Comparison of ENCODE assay signal across 11 mouse cellular contexts in genomic region chr9:23204339-23205288, GRCm38 (mm10). TPM values are rescaled to one million over a fixed set of nuclear protein-coding genes. Genes with fewer than 3 reads are reported as not detected.
DNase-seq lines count a peak whose midpoint lies in the region; ATAC-seq lines count a peak whose summit lies in the region.
"Had no signal": no experiment of that assay in that cellular context is flagged by ENCODE, and none has a peak within 500 bp of the region (broad histone marks: within the 10 kb centered on the region; RNA-seq: fewer than 3 reads in every experiment).

No protein-coding gene starts in this region.

- intact Hi-C loops in heart, postnatal 10 days (cut with DNase I) = no loop called here

- peak overlapping the region; percentile 1; the same call in 1 of the 2 replicates for H3K9ac ChIP-seq in hindbrain, embryonic 11.5 days (ENCODE audit: low read depth, low read length)
- H3K9ac ChIP-seq in midbrain, embryonic 15.5 days = 0 out of 2 replicates have a peak overlapping the region, but pooled peaks have one; percentile 17
- H3K9ac ChIP-seq: liver, embryonic 14.5 days had no signal

- ATAC-seq in hindbrain, embryonic 11.5 days (ENCODE audit: low FRiP score) = peak; percentile 75
- peak; percentile 81 for ATAC-seq in midbrain, embryonic 15.5 days (replicated peaks)

- H3K36me3 ChIP-seq in hindbrain, embryonic 11.5 days (ENCODE audit: control insufficient read depth, insufficient read depth, low read length) = no peaks in the 10 kb centered on the region
- no peaks in the 10 kb centered on the region for H3K36me3 ChIP-seq in midbrain, embryonic 15.5 days (replicated peaks)

- WGBS in hindbrain, embryonic 11.5 days = 10% methylated on average over 17 of the region's 17 CpGs
- 5% methylated on average over 17 of the region's 17 CpGs for WGBS in midbrain, embryonic 15.5 days

- no peaks in the 10 kb centered on the region for H3K27me3 ChIP-seq in hindbrain, embryonic 11.5 days (ENCODE audit: control insufficient read depth, insufficient read depth, low read length)
- H3K27me3 ChIP-seq in midbrain, embryonic 15.5 days (replicated peaks) = no peaks in the 10 kb centered on the region

- peak; percentile 77 for DNase-seq in heart, adult 11 months
- no peak for DNase-seq in heart, postnatal 10 days
- peak; percentile 48 for DNase-seq in embryo, embryonic 10.5 days (ENCODE audit: low spot score)
- peak; percentile 53 for DNase-seq in hindbrain, embryonic 11.5 days (ENCODE audit: low spot score)
- no peak for DNase-seq in urinary bladder, postnatal 10 days (ENCODE audit: low spot score)
- DNase-seq in urinary bladder, postnatal 4 days (ENCODE audit: low spot score in 2 of 2) = no peak
- no peak for DNase-seq in spleen, adult 12 weeks (ENCODE audit: low spot score)
- DNase-seq: kidney, adult 8-10 months; thymus, adult 2 months had no signal

- H3K4me2 ChIP-seq in hindbrain, embryonic 11.5 days (replicated peaks; ENCODE audit: low read depth, low read length) = peak overlapping the region; percentile 32
- H3K4me2 ChIP-seq in midbrain, embryonic 15.5 days = peak overlapping the region; percentile 45

- no peak overlapping the region for H3K4me3 ChIP-seq in hindbrain, embryonic 11.5 days (ENCODE audit: low read depth, low read length)
- H3K4me3 ChIP-seq in midbrain, embryonic 15.5 days = peak overlapping the region; percentile 11

- H3K9me3 ChIP-seq in hindbrain, embryonic 11.5 days (ENCODE audit: control insufficient read depth, low read length) = no peaks in the 10 kb centered on the region
- no peaks in the 10 kb centered on the region for H3K9me3 ChIP-seq in midbrain, embryonic 15.5 days

- peaks cover 8% of the 10 kb centered on the region; the same call in 1 of the 2 replicates for H3K4me1 ChIP-seq in hindbrain, embryonic 11.5 days (replicated peaks; ENCODE audit: control insufficient read depth, insufficient read depth, low read length)
- peaks cover 19% of the 10 kb centered on the region for H3K4me1 ChIP-seq in midbrain, embryonic 15.5 days

- no peak overlapping the region for H3K27ac ChIP-seq in hindbrain, embryonic 11.5 days (ENCODE audit: low read depth, low read length)
- peak overlapping the region; percentile 68 for H3K27ac ChIP-seq in midbrain, embryonic 15.5 days
- H3K27ac ChIP-seq: liver, embryonic 14.5 days had no signal

RNA-seq across cellular contexts. Expression of gene Bmper, which starts 18.3 kb away (rescaled TPM):
- 1 to 10 TPM; 3.5 to 4.3 TPM for total RNA-seq in heart, postnatal 10 days (2021)
- polyA plus RNA-seq in hindbrain, embryonic 11.5 days (2014; fragmentation: Nextera tagmentation; extraction: Ambion mirVana) = 3.4 and 5.6 TPM in 2 replicates
- 7.1 and 7.7 TPM in 2 replicates for polyA plus RNA-seq in midbrain, embryonic 15.5 days (2015; fragmentation: Nextera tagmentation; extraction: Ambion mirVana)

Comparison
In these comparisons a context has a peak if more than half of its experiments do, and no peak if none do; other contexts are left out.
1. DNase-seq: peak in heart, adult 11 months (single experiment), embryo, embryonic 10.5 days (single experiment) and hindbrain, embryonic 11.5 days (single experiment); none in heart, postnatal 10 days (0 of 2), urinary bladder, postnatal 10 days (single experiment), urinary bladder, postnatal 4 days (0 of 2) and spleen, adult 12 weeks (single experiment).